Mouse (Mus musculus) urinary bladder, adult 2 months (tissue): ENCODE results near the gene Prdm13. TPM values are rescaled to one million over a fixed set of nuclear protein-coding genes. Genes with fewer than 3 reads are reported as not detected.
A peak's percentile ranks its signal among the peaks of the same experiment; 100 is the strongest.

Source experiments
- DNase-seq: peaks from one replicate; pipeline ENCODE4 v3.0.0; 2022; ENCODE audit warnings: low spot score
- polyA plus RNA-seq: library from polyadenylated mRNA; depleted of rRNA; stranded (reverse); fragments of >200 nt; gene quantifications from 2 replicates; pipeline ENCODE4 v1.2.3, GENCODE M21; 2012; rRNA removed

Prdm13 gene
- polyA plus RNA-seq: not detected in 2 replicates

DNA sequence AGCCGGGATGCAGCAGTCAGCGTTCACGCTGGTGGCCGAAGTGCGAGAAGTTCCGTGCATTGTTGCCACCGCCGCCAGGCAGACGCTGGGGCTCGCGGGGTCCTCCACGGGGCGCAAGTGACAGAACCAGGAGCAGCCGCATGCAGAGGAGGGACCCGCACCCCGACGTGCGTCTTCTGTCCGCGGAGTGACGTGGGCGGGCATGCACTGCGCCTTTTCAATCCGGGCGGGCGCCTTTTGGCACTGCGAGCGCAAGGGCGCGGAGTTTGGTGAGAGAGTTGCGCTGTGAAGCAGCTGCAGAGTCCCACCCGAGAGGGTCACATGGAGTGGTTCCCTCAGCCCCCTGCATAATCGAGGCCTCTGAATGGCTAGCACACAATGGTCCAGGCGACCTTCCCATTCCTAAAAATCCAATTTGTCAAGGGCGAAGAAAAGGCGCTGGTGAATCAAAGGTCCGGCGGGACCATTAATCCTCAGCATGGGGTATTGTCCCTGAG lies at the start of gene Prdm13:
Gene Prdm13 (minus strand): TSS at position 369 of the 497 bp plus-strand sequence.
- DNase-seq: no peak

GRCm38 (mm10) chr4:21727615-21728165 lies 41.9 kb upstream of the Prdm13 start, which contains the start of gene Ccnc:
Gene Ccnc (plus strand): TSS chr4:21727701.
- peak; percentile 78 for DNase-seq

DNA sequence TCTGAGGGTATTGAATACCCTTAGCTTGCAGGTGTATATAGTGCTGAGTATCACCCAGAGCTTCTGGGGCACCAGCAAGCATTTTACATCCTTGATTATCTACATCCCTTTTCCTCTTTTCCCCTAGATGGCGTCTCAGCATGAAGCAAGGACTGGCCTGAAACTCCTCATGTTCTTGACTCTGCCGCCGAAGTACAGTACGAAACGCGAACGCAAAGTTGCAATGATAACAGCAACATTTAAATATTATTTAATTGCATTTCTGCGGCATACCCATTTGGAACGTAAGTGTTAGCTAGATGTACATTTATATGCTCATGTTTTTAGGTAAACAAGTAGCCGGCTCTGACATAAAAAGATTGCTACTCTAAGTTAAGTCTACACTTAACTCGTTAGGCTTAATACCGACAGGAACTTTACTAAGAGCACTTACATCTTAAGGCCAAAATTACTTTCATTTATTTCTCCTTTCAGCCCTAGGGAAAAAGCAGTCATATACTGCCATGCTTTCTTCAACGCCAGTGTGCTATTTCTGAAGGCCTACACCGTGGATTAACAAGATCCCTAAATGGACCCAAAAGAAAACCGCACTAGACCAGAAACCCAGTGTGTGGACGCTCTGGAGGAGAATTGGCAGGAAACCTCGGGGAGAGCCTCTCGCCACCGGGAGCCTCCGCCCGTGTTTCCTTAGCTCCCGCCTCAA lies 41.3 kb upstream of the Prdm13 start:
- no peak for DNase-seq

DNA sequence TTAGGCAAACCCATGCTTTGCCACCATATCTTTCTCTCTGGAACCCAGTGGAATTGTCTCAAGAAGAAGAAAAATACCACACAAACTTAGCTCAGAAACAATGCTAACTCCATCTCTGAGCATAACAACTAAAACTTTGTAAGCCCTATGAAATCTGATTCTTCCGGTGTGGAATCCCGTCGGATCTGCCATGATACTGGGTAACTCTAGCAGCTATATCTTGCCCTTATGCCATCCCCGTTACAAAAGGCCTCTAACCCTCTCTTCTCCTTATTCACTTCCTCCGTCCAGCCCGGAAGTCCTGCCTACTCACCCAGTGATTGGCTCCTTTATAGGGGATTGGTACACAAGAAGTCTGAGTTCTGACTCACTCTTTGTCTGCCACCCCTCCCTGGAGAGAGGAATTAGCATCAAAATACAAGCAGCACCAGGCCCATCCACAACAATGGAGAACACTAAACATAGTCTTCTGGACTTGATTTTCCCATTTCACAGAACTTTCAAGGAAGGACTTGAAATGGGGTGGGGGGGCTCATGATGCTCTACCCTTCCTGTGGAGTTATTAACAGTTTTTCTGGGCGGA lies 37.1 kb upstream of the Prdm13 start:
- no peak for DNase-seq

DNA sequence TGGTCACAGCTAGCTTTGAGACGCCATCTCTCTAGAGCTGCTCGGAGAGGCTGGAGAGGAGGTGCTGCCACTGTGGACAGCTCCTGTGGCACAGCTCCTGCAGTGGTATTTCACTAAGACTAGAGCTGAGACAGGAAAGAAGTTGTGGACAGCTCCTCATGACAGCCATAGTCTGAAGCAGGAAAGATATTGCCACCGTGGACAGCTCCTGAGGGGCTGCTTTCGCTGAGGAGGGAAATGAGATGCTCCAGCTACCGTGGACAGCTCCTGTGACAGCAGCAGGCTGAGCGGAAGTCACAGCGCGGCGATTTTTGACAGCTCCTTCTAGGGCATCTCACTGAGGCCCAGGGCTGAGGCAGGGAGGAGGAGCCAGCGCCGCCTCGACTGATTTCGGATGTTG lies 26.4 kb upstream of the Prdm13 start:
- peak; percentile 41 for DNase-seq

DNA sequence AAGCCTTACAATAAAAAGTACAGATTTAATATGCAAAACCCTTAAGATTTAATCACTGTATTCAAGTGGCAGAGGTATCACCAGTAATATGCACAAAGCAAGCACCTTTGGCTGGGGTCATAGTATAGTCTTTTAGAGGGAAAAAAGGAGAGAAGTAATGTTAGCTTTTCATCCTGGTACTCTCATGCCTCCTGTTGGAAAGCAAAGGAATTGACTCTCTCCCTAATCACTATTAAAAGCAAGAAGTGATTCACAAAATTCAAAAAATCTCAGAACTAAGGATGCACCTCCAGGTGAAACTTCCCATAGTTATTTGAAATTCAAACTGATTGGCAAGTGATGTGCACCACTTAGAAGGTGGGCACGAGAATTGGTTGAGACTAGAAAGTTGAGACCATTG lies 19.3 kb upstream of the Prdm13 start:
- DNase-seq: no peak

GRCm38 (mm10) chr4:21695638-21696254 lies 10.0 kb upstream of the Prdm13 start:
- DNase-seq: no peak

DNA sequence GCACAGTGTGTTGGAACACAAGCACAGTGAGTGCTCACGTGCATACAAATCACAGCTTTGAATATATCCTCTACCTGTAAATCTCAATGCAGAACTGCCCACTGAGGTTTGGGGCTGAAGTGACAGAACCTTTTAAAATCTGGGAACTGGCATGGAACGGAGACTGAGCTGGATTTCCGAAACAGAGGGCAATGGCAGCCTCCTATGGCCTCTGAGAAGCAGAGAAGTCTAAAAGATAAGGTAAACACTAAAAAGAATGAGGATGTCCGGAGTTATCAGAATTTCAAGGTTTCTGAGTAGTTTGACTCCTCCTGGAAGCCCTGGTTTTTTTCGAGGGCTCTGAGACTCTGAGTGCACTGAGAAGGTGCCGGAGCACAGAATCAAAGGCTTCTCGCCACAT lies 4.5 kb upstream of the Prdm13 start:
- no peak for DNase-seq

- no peak for DNase-seq
Observed at GRCm38 (mm10) chr4:21689492-21689941, 3.8 kb upstream of the Prdm13 start.

DNA sequence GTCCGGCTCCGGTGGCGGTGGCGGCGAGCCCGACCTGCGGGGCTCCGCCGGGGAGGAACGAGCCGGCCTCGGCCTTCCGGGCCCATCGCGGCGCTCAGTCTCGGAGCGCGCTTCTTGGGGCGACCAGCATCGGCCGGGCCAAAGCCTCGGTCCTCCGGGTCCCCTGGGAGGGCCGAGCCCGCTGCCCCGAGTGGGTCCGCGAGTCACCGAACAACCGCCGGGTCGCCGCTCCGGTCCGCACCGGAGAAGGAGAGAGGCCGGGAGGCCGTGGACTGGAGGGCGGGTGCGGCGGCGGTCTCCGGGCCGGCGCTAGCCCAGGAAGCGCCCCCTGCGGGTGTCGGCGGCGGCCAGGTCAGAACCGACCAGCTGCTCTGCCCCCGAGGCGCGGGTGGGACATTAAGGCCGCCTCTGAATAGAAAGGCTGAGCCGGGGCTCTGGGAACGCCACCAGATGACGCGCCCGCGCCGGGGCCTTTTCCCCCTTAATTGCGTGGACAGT lies 3.0 kb upstream of the Prdm13 start:
- DNase-seq: no peak

DNA sequence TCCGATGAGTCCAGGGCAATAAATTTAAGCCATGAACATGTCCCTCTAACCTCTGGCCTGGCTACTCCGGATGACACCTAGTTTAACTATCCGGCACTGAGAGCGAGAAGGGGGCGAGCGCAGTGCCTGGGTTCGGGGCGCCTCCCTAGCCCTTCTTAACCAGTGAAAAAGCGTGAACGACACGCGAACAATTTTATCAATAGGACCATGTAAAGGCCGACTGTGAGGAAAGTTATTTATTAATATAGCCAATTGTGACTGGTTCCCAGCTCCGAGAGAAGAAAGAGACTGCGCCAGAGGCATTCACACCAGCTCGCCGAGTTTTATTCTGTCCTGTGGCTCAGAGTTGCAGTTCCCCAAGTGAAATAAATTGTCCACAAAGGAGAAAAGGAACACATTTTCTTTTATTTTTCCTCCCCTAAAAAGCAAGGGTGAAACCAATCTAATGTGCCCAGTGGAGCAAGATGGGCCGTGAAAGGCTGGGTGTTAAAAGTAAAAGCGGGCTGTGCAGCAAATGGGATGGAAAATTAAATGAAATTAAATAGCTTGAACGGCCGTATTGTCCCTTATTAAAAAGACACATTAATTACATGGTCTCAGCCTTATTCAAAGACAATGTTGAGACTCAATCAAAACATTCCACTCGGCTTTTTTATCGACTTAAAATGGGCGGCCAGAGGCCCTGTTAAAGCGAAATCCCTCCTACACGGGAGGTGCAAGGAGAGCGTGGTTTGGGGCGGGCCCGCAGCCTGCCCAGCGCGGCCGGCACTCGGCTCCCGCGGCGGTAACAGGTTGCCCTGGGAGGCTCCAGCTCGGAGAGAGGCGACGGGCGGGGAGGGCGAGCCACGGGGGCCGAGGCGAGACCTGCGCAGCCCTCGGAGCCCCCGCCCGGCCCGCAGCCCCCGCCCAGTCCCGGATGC lies 2.3 kb upstream of the Prdm13 start:
- no peak for DNase-seq

GRCm38 (mm10) chr4:21686934-21687333 lies 1.2 kb upstream of the Prdm13 start:
- no peak for DNase-seq

GRCm38 (mm10) chr4:21686416-21686815 lies 653 bp upstream of the Prdm13 start:
- no peak for DNase-seq

DNA sequence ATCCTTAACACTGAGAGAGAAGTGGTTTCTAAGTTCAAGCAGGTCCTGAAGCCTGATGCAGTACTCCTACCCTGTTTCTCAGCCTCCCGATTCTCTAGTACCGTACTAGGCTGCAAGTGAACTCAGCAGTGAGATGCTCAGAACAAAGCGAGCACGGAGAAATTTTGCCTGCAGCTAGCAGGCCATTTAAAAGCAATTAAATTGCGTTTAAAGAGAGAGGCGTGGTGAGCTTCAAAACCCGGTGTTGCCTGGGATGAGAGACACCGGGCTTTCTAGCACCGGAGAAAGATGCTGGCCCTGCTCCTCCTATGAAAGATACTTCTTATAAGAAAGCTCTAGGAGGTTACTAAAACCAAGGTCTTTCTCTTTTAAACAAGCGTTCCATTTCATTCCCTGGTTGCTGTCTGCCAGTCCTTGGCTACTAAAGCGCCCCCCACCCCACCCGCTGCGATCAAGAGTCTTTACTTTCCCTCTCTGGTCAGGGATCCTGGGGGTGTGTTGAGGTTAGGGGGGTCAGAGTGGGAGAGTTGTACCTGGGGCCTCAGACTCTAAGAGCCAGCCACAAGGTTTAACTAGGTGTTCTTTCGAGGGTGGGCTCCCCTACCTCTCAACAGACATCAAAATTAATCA lies 1.3 kb downstream of the Prdm13 start:
- no peak for DNase-seq

GRCm38 (mm10) chr4:21682421-21683150 lies 3.2 kb downstream of the Prdm13 start:
- no peak for DNase-seq

GRCm38 (mm10) chr4:21680971-21681370 lies 4.8 kb downstream of the Prdm13 start:
- DNase-seq: no peak

DNA sequence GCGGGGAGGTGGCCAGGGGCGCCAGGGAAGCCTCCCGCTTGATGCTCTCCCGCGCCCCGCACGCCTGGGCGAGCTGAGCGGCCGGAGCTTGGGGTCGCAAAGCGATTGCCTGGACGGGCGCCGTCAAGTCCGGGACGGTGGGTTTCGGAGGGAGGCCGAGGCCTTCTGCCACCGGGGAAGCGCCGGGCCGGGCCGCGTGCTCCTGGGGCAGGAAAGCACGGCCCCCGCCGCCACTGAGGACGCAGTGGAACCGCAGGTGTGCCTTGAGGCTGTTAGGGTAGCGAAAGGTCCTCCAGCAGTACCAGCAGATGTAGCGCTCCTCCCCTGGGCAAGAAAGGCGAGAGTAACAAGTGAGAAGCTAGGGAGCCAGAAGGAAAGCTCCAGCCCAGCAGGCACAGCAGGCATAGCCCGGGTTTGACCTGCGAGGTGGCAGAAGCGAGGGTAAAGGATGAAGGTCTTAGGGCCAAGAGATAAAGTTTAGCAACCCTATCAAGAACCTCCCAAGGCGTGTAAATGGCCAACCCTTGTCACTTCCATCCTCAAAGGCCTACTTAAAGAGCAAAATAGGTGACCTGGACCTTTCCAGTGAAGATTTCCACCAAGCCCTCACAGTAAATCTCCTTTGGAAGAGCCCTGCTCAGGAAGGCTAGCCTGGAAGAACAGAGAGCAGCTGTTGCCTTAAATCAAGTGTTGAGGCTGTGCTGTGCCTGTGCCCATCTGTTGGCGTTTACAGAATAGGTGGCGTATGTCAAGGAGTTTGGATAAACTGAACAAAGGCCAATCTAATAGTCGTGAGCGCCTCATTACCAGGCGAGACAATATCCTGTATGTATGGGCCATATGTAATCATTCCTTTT lies 5.9 kb downstream of the Prdm13 start:
- no peak for DNase-seq

- DNase-seq: no peak
Observed at GRCm38 (mm10) chr4:21678975-21679623, 6.7 kb downstream of the Prdm13 start.
